ENCODE assay signal across 31 mouse cellular contexts in genomic region chr9:121062671-121063070, GRCm38 (mm10).
A peak's percentile ranks its signal among the peaks of the same experiment; 100 is the strongest.
DNase-seq lines count a peak whose midpoint lies in the region; ATAC-seq lines count a peak whose summit lies in the region.
"Had no signal": no experiment of that assay in that cellular context is flagged by ENCODE, and none has a peak within 500 bp of the region (broad histone marks: within the 10 kb centered on the region; RNA-seq: fewer than 3 reads in every experiment).

No protein-coding gene starts in this region.

- no peaks in the 10 kb centered on the region for H3K36me3 ChIP-seq in midbrain, embryonic 10.5 days
- no peaks in the 10 kb centered on the region for H3K36me3 ChIP-seq in midbrain, embryonic 14.5 days (ENCODE audit: control insufficient read depth, insufficient read depth, low read length)
- no peaks in the 10 kb centered on the region for H3K36me3 ChIP-seq in hindbrain, embryonic 13.5 days
- H3K36me3 ChIP-seq: embryonic facial prominence, embryonic 13.5 days; hindbrain, embryonic 15.5 days; intestine, embryonic 15.5 days; liver, embryonic 13.5 days had no signal

- 59% methylated on average over 3 of the region's 3 CpGs for WGBS in midbrain, embryonic 10.5 days
- WGBS in midbrain, embryonic 14.5 days: 63% methylated on average over 3 of the region's 3 CpGs
- 39% methylated on average over 3 of the region's 3 CpGs for WGBS in hindbrain, embryonic 13.5 days

- H3K9me3 ChIP-seq in midbrain, embryonic 10.5 days (replicated peaks): no peaks in the 10 kb centered on the region
- no peaks in the 10 kb centered on the region for H3K9me3 ChIP-seq in midbrain, embryonic 14.5 days (ENCODE audit: control insufficient read depth, low read length)
- H3K9me3 ChIP-seq in hindbrain, embryonic 13.5 days: no peaks in the 10 kb centered on the region
- H3K9me3 ChIP-seq: embryonic facial prominence, embryonic 13.5 days; hindbrain, embryonic 15.5 days; intestine, embryonic 15.5 days; liver, embryonic 13.5 days; megakaryocyte, embryonic 14.5 days had no signal

- no peak overlapping the region for H3K4me2 ChIP-seq in midbrain, embryonic 14.5 days (ENCODE audit: low read length)
- H3K4me2 ChIP-seq in hindbrain, embryonic 13.5 days: no peak overlapping the region
- H3K4me2 ChIP-seq: embryonic facial prominence, embryonic 13.5 days; hindbrain, embryonic 15.5 days; intestine, embryonic 15.5 days; liver, embryonic 13.5 days had no signal

- H3K27ac ChIP-seq in midbrain, embryonic 10.5 days (replicated peaks): peak overlapping the region; percentile 3
- H3K27ac ChIP-seq in midbrain, embryonic 14.5 days (replicated peaks; ENCODE audit: low read depth, low read length): no peak overlapping the region
- peak overlapping the region; percentile 76 for H3K27ac ChIP-seq in hindbrain, embryonic 13.5 days
- H3K27ac ChIP-seq: heart, adult 2 months; intestine, embryonic 15.5 days; liver, embryonic 13.5 days had no signal

- H3K9ac ChIP-seq in midbrain, embryonic 14.5 days (replicated peaks; ENCODE audit: low read length): no peak overlapping the region
- H3K9ac ChIP-seq in hindbrain, embryonic 13.5 days: no peak overlapping the region
- H3K9ac ChIP-seq: embryonic facial prominence, embryonic 13.5 days; hindbrain, embryonic 15.5 days; intestine, embryonic 15.5 days; liver, embryonic 13.5 days had no signal

- ATAC-seq in midbrain, embryonic 14.5 days (ENCODE audit: low FRiP score, low TSS enrichment): no peak
- ATAC-seq in hindbrain, embryonic 13.5 days (ENCODE audit: low FRiP score): no peak
- ATAC-seq: intestine, embryonic 15.5 days; lung, postnatal 0 days had no signal

- H3K4me1 ChIP-seq in midbrain, embryonic 10.5 days: peaks cover 40% of the 10 kb centered on the region
- H3K4me1 ChIP-seq in midbrain, embryonic 14.5 days (ENCODE audit: control insufficient read depth, insufficient read depth, low read length): peaks cover 23% of the 10 kb centered on the region
- peaks cover 37% of the 10 kb centered on the region for H3K4me1 ChIP-seq in hindbrain, embryonic 13.5 days (replicated peaks)
- H3K4me1 ChIP-seq: intestine, embryonic 15.5 days; liver, embryonic 13.5 days; megakaryocyte, embryonic 14.5 days had no signal

- H3K27me3 ChIP-seq in midbrain, embryonic 10.5 days (ENCODE audit: low read depth, poor library complexity, severe bottlenecking): no peaks in the 10 kb centered on the region
- no peaks in the 10 kb centered on the region for H3K27me3 ChIP-seq in midbrain, embryonic 14.5 days (ENCODE audit: control insufficient read depth, insufficient read depth, low read length)
- no peaks in the 10 kb centered on the region for H3K27me3 ChIP-seq in hindbrain, embryonic 13.5 days
- H3K27me3 ChIP-seq: embryonic facial prominence, embryonic 13.5 days; hindbrain, embryonic 15.5 days; intestine, embryonic 15.5 days; liver, embryonic 13.5 days; Patski had no signal

- peak; percentile 85 for DNase-seq in heart, adult 11 months
- DNase-seq in heart, adult 18-20 months: no peak
- DNase-seq in midbrain, embryonic 10.5 days (ENCODE audit: low spot score): no peak
- DNase-seq in midbrain, embryonic 14.5 days: no peak
- peak; percentile 15 for DNase-seq in ZHBTc4 (ENCODE audit: low read depth, low spot score)
- no peak for DNase-seq in liver
- DNase-seq: adrenal gland, postnatal 14 days; cerebellum, adult 11 months; cerebellum, adult 9-10 months; cerebellum, postnatal 36 days; embryo, embryonic 11 days; gastrocnemius, postnatal 25 days; heart, adult 2 months; heart, postnatal 14 days; kidney, adult 9 months; kidney, postnatal 10 days; layer of hippocampus, postnatal 36 days; left cerebral cortex, postnatal 4 days; liver, embryonic 13.5 days; lung, adult 18-20 months; lung, postnatal 4 days; right cerebral cortex, adult 18-20 months; thymus, adult 2 months; thymus, postnatal 36 days had no signal

- no peak overlapping the region for H3K4me3 ChIP-seq in midbrain, embryonic 10.5 days
- no peak overlapping the region for H3K4me3 ChIP-seq in midbrain, embryonic 14.5 days (replicated peaks; ENCODE audit: low read depth, low read length)
- no peak overlapping the region for H3K4me3 ChIP-seq in hindbrain, embryonic 13.5 days
- H3K4me3 ChIP-seq: embryonic facial prominence, embryonic 13.5 days; heart, adult 2 months; hindbrain, embryonic 15.5 days; intestine, embryonic 15.5 days; liver, embryonic 13.5 days; megakaryocyte, embryonic 14.5 days had no signal

Comparison
In these comparisons a context has a peak if more than half of its experiments do, and no peak if none do; other contexts are left out.
1. DNase-seq: peak in heart, adult 11 months (single experiment) and ZHBTc4 (single experiment); none in heart, adult 18-20 months (0 of 2), midbrain, embryonic 10.5 days (single experiment), midbrain, embryonic 14.5 days (single experiment) and liver (single experiment).